Mouse (Mus musculus) liver, embryonic 16.5 days (tissue): ENCODE results near the gene Aicda. TPM values are rescaled to one million over a fixed set of nuclear protein-coding genes. Genes with fewer than 3 reads are reported as not detected.
"Not testable (repeated sequence)": the region's sequence is repeated elsewhere in the genome, so short reads cannot be mapped to it uniquely, and the experiment has no call there.

ENCODE experiments used
- ATAC-seq: fragments of 200-750 bp; cut with Nextera tagmentation; 2 replicates; pipeline ENCODE4 v1.8.0; 2017; ENCODE audit warnings: low read depth, mild to moderate bottlenecking, moderate number of reproducible peaks, moderate library complexity
- H3K27ac ChIP-seq: fragments of 300-500 bp; sonication (generic); 2 replicates; pipeline ENCODE4 v1.5.1; 2014; ENCODE audit warnings: mild to moderate bottlenecking, low read length
- H3K27me3 ChIP-seq: fragments of 300-500 bp; sonication (generic); 2 replicates; pipeline ENCODE4 v1.6.1; 2014; ENCODE audit warnings: low read depth, low read length, mixed read lengths; ENCODE audit not compliant: control insufficient read depth, insufficient read depth
- H3K36me3 ChIP-seq: fragments of 300-500 bp; sonication (generic); 2 replicates; pipeline ENCODE4 v1.6.1; 2014; ENCODE audit warnings: mild to moderate bottlenecking; ENCODE audit not compliant: control insufficient read depth, insufficient read depth
- H3K4me1 ChIP-seq: fragments of 300-500 bp; sonication (generic); 2 replicates; pipeline ENCODE4 v1.6.1; 2014; ENCODE audit warnings: low read depth, low read length, mixed read lengths; ENCODE audit not compliant: control insufficient read depth
- H3K4me2 ChIP-seq: fragments of 300-500 bp; sonication (generic); 2 replicates; pipeline ENCODE4 v1.6.1; 2014; ENCODE audit warnings: low read depth, low read length, mixed read lengths
- H3K4me3 ChIP-seq: fragments of 300-500 bp; sonication (generic); 2 replicates; pipeline ENCODE4 v1.5.1; 2014; ENCODE audit warnings: low read depth, mild to moderate bottlenecking, low read length
- H3K9ac ChIP-seq: fragments of 300-500 bp; sonication (generic); 2 replicates; pipeline ENCODE4 v1.6.1; 2014; ENCODE audit warnings: low read depth, low read length
- H3K9me3 ChIP-seq: fragments of 300-500 bp; sonication (generic); replicated peaks from 2 replicates; pipeline ENCODE4 v1.6.1; 2016; ENCODE audit warnings: low read length; ENCODE audit not compliant: control insufficient read depth
- WGBS: fragments of 180-500 bp; shearing (Covaris S2); extraction: QIAGEN DNeasy Blood & Tissue Kit; methylation state at CpG from one replicate; pipeline ENCODE4 v1.1.7; 2014; ENCODE audit not compliant: insufficient replicate concordance; 5-methylcytosine and 5-hydroxymethylcytosine counted together
- polyA plus RNA-seq: library from polyadenylated mRNA; unstranded; fragments of >200 nt; fragmentation: Nextera tagmentation; extraction: Ambion mirVana; gene quantifications from 2 replicates; pipeline ENCODE4 v1.2.1, GENCODE M21; 2015

Gene Aicda
- polyA plus RNA-seq, 1 experiment from 2014 or later: not detected

- 3% methylated on average over 6 of the region's 6 CpGs for WGBS
- Histone ChIP-seq H3K36me3 (no peaks in the 10 kb centered on the region), H3K9me3 (no peaks in the 10 kb centered on the region), H3K4me1 (no peaks in the 10 kb centered on the region), H3K4me2 (no peak overlapping the region), H3K27ac (no peak overlapping the region), H3K4me3 (no peak overlapping the region), H3K9ac (no peak overlapping the region), H3K27me3 (0 out of 2 replicates have a peak, but pooled peaks cover 3% of the 10 kb centered on the region)
- no peak for ATAC-seq
Observed at GRCm38 (mm10) chr6:122562463-122562862, 8.9 kb downstream of the Aicda start.

- Histone ChIP-seq H3K9ac (no peak overlapping the region), H3K27me3 (0 out of 2 replicates have a peak, but pooled peaks cover 3% of the 10 kb centered on the region), H3K27ac (no peak overlapping the region), H3K36me3 (no peaks in the 10 kb centered on the region), H3K4me2 (no peak overlapping the region), H3K9me3 (no peaks in the 10 kb centered on the region), H3K4me3 (no peak overlapping the region), H3K4me1 (no peaks in the 10 kb centered on the region)
- WGBS: 57% methylated on average over 9 of the region's 9 CpGs
- ATAC-seq: no peak
Observed at GRCm38 (mm10) chr6:122565070-122565784, 11.6 kb downstream of the Aicda start.

GRCm38 (mm10) chr6:122569113-122569512, 15.5 kb downstream of the Aicda start:
- no peak overlapping the region for H3K9ac ChIP-seq
- ATAC-seq: no peak
- WGBS: 58% methylated on average over 5 of the region's 5 CpGs
- no peak overlapping the region for H3K4me3 ChIP-seq
- H3K9me3 ChIP-seq: no peaks in the 10 kb centered on the region
- H3K4me2 ChIP-seq: no peak overlapping the region
- H3K27ac ChIP-seq: no peak overlapping the region
- H3K36me3 ChIP-seq: no peaks in the 10 kb centered on the region
- H3K4me1 ChIP-seq: 0 out of 2 replicates have a peak, but pooled peaks cover 2% of the 10 kb centered on the region
- H3K27me3 ChIP-seq: no peaks in the 10 kb centered on the region

GRCm38 (mm10) chr6:122569762-122570161, 16.2 kb downstream of the Aicda start:
- no peak overlapping the region for H3K4me2 ChIP-seq
- no peaks in the 10 kb centered on the region for H3K36me3 ChIP-seq
- 0 out of 2 replicates have a peak, but pooled peaks cover 2% of the 10 kb centered on the region for H3K4me1 ChIP-seq
- no peaks in the 10 kb centered on the region for H3K27me3 ChIP-seq
- ATAC-seq: no peak
- H3K27ac ChIP-seq: no peak overlapping the region
- H3K4me3 ChIP-seq: no peak overlapping the region
- no peaks in the 10 kb centered on the region for H3K9me3 ChIP-seq
- H3K9ac ChIP-seq: no peak overlapping the region
- 57% methylated on average over 1 of the region's 1 CpGs for WGBS

- Histone ChIP-seq H3K27me3 (no peaks in the 10 kb centered on the region), H3K27ac (peak overlapping the region; percentile 36), H3K36me3 (no peaks in the 10 kb centered on the region), H3K4me3 (no peak overlapping the region), H3K4me1 (0 out of 2 replicates have a peak, but pooled peaks cover 2% of the 10 kb centered on the region), H3K9me3 (no peaks in the 10 kb centered on the region), H3K9ac (no peak overlapping the region), H3K4me2 (no peak overlapping the region)
- 18% methylated on average over 8 of the region's 8 CpGs for WGBS
- ATAC-seq: peak; percentile 58
Observed at GRCm38 (mm10) chr6:122570695-122571616, 17.4 kb downstream of the Aicda start.

- Histone ChIP-seq H3K9ac (no peak overlapping the region), H3K27me3 (no peaks in the 10 kb centered on the region), H3K4me1 (0 out of 2 replicates have a peak, but pooled peaks cover 2% of the 10 kb centered on the region), H3K27ac (no peak overlapping the region), H3K4me3 (no peak overlapping the region), H3K36me3 (no peaks in the 10 kb centered on the region), H3K4me2 (no peak overlapping the region), H3K9me3 (no peaks in the 10 kb centered on the region)
- 20% methylated on average over 3 of the region's 3 CpGs for WGBS
- no peak for ATAC-seq
Observed at GRCm38 (mm10) chr6:122571617-122571959, 18.0 kb downstream of the Aicda start.

- not testable (repeated sequence) for H3K36me3 ChIP-seq, H3K27me3 ChIP-seq, H3K9me3 ChIP-seq, H3K4me2 ChIP-seq, H3K4me1 ChIP-seq, H3K27ac ChIP-seq, H3K9ac ChIP-seq, H3K4me3 ChIP-seq, ATAC-seq
- WGBS: 54% methylated on average over 1 of the region's 1 CpGs
Observed at GRCm38 (mm10) chr6:122575037-122575436, 21.4 kb downstream of the Aicda start.

- no peak overlapping the region for H3K27ac ChIP-seq
- no peaks in the 10 kb centered on the region for H3K4me1 ChIP-seq
- H3K36me3 ChIP-seq: no peaks in the 10 kb centered on the region
- whole genome bisulfite sequencing: 58% methylated on average over 3 of the region's 3 CpGs
- H3K4me2 ChIP-seq: no peak overlapping the region
- no peaks in the 10 kb centered on the region for H3K27me3 ChIP-seq
- H3K9me3 ChIP-seq: no peaks in the 10 kb centered on the region
- H3K4me3 ChIP-seq: no peak overlapping the region
- ATAC-seq: no peak
- H3K9ac ChIP-seq: no peak overlapping the region
Observed at GRCm38 (mm10) chr6:122577030-122577429, 23.4 kb downstream of the Aicda start.

GRCm38 (mm10) chr6:122579086-122579485, 25.5 kb downstream of the Aicda start:
- Histone ChIP-seq H3K9ac (no peak overlapping the region), H3K36me3 (no peaks in the 10 kb centered on the region), H3K4me1 (no peaks in the 10 kb centered on the region), H3K4me2 (no peak overlapping the region), H3K27me3 (no peaks in the 10 kb centered on the region), H3K9me3 (no peaks in the 10 kb centered on the region), H3K4me3 (no peak overlapping the region), H3K27ac (no peak overlapping the region)
- 41% methylated on average over 1 of the region's 1 CpGs for WGBS
- no peak for ATAC-seq
